In the genomic region with DNA sequence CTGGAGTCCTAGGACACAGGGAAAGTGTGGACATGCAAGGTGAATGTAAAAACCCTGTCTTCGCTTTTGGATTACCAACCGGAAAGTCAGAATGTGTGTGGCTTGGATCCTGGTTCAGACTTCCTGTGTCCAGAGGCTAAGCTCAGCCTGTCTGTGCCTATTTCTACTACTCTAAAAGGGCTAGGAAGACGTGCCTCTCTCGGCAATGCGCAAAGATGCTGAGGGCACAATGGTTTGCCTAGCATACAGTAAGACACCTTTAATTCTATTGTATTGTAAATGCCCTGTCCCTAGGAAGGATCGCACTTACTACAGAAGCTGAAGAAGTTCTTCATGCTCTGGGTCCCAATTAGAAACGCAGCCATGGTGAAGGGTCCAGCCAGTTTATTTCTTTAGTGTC, we compare ENCODE assay signal across 7 mouse cellular contexts. TPM values are rescaled to one million over a fixed set of nuclear protein-coding genes. Genes with fewer than 3 reads are reported as not detected.
"Had no signal": no experiment of that assay in that cellular context is flagged by ENCODE, and none has a peak within 500 bp of the region (broad histone marks: within the 10 kb centered on the region; RNA-seq: fewer than 3 reads in every experiment).

No protein-coding gene starts in this region.

- DNase-seq: liver; liver, embryonic 13.5 days; thymus, adult 18-20 months; thymus, postnatal 14 days had no signal

- H3K4me1 ChIP-seq: liver, embryonic 13.5 days had no signal

- H3K4me2 ChIP-seq: liver, embryonic 13.5 days had no signal

- H3K4me3 ChIP-seq: liver, embryonic 13.5 days had no signal

- H3K36me3 ChIP-seq: limb, embryonic 12.5 days; liver, embryonic 13.5 days had no signal

- H3K9ac ChIP-seq: limb, embryonic 12.5 days; liver, embryonic 13.5 days had no signal

- H3K27ac ChIP-seq: limb, embryonic 12.5 days; liver, embryonic 13.5 days had no signal

- H3K9me3 ChIP-seq: limb, embryonic 12.5 days; liver, embryonic 13.5 days had no signal

RNA-seq across cellular contexts. Expression of gene Napsa, which starts 33.3 kb away (rescaled TPM):
- total RNA-seq: left cerebral cortex, postnatal 36 days; midbrain, postnatal 0 days had no signal
